12 mouse cellular contexts compared by ENCODE assay signal in genomic region chr12:40659689-40660088, GRCm38 (mm10).
DNase-seq lines count a peak whose midpoint lies in the region; ATAC-seq lines count a peak whose summit lies in the region.
"Had no signal": no experiment of that assay in that cellular context is flagged by ENCODE, and none has a peak within 500 bp of the region (broad histone marks: within the 10 kb centered on the region; RNA-seq: fewer than 3 reads in every experiment).

No protein-coding gene starts in this region.

- no peak overlapping the region for H3K4me2 ChIP-seq in heart, embryonic 12.5 days
- no peak overlapping the region for H3K4me2 ChIP-seq in midbrain, embryonic 14.5 days (ENCODE audit: low read length)
- no peak overlapping the region for H3K4me2 ChIP-seq in hindbrain, embryonic 13.5 days
- H3K4me2 ChIP-seq: midbrain, embryonic 13.5 days had no signal

- no peak overlapping the region for H3K4me3 ChIP-seq in heart, embryonic 12.5 days
- H3K4me3 ChIP-seq in midbrain, embryonic 14.5 days (replicated peaks; ENCODE audit: low read depth, low read length), result no peak overlapping the region
- no peak overlapping the region for H3K4me3 ChIP-seq in midbrain, embryonic 10.5 days
- H3K4me3 ChIP-seq in hindbrain, embryonic 13.5 days, result no peak overlapping the region
- H3K4me3 ChIP-seq: left cerebral cortex, adult 2 months; midbrain, embryonic 13.5 days had no signal

- H3K36me3 ChIP-seq in heart, embryonic 12.5 days, result no peaks in the 10 kb centered on the region
- no peaks in the 10 kb centered on the region for H3K36me3 ChIP-seq in midbrain, embryonic 14.5 days (ENCODE audit: control insufficient read depth, insufficient read depth, low read length)
- H3K36me3 ChIP-seq in midbrain, embryonic 10.5 days, result no peaks in the 10 kb centered on the region
- H3K36me3 ChIP-seq in hindbrain, embryonic 13.5 days, result peaks cover 7% of the 10 kb centered on the region
- H3K36me3 ChIP-seq: midbrain, embryonic 13.5 days had no signal

- 0 out of 2 replicates have a peak, but pooled peaks have one; percentile 55 for ATAC-seq in heart, embryonic 12.5 days (ENCODE audit: insufficient number of reproducible peaks, low FRiP score)
- no peak for ATAC-seq in midbrain, embryonic 14.5 days (ENCODE audit: low FRiP score, low TSS enrichment)
- ATAC-seq in hindbrain, embryonic 13.5 days (ENCODE audit: low FRiP score), result no peak
- ATAC-seq: CD4-positive, CD25-positive, alpha-beta regulatory T cell, adult 4 months; midbrain, embryonic 13.5 days had no signal

- peaks cover 4% of the 10 kb centered on the region for H3K4me1 ChIP-seq in heart, embryonic 12.5 days (replicated peaks)
- 0 out of 2 replicates have a peak, but pooled peaks cover 6% of the 10 kb centered on the region for H3K4me1 ChIP-seq in midbrain, embryonic 14.5 days (ENCODE audit: control insufficient read depth, insufficient read depth, low read length)
- H3K4me1 ChIP-seq in midbrain, embryonic 10.5 days, result peaks cover 9% of the 10 kb centered on the region
- peaks cover 11% of the 10 kb centered on the region; the same call in 1 of the 2 replicates for H3K4me1 ChIP-seq in hindbrain, embryonic 13.5 days (replicated peaks)

- H3K27me3 ChIP-seq in heart, embryonic 12.5 days (replicated peaks), result no peaks in the 10 kb centered on the region
- no peaks in the 10 kb centered on the region for H3K27me3 ChIP-seq in midbrain, embryonic 14.5 days (ENCODE audit: control insufficient read depth, insufficient read depth, low read length)
- no peaks in the 10 kb centered on the region for H3K27me3 ChIP-seq in midbrain, embryonic 10.5 days (ENCODE audit: low read depth, poor library complexity, severe bottlenecking)
- H3K27me3 ChIP-seq in hindbrain, embryonic 13.5 days, result no peaks in the 10 kb centered on the region
- H3K27me3 ChIP-seq: midbrain, embryonic 13.5 days had no signal

- no peaks in the 10 kb centered on the region for H3K9me3 ChIP-seq in heart, embryonic 12.5 days (replicated peaks)
- no peaks in the 10 kb centered on the region for H3K9me3 ChIP-seq in midbrain, embryonic 14.5 days (ENCODE audit: control insufficient read depth, low read length)
- no peaks in the 10 kb centered on the region for H3K9me3 ChIP-seq in midbrain, embryonic 10.5 days (replicated peaks)
- H3K9me3 ChIP-seq in hindbrain, embryonic 13.5 days, result no peaks in the 10 kb centered on the region
- H3K9me3 ChIP-seq: midbrain, embryonic 13.5 days had no signal

- no peak for DNase-seq in heart, postnatal 25 days (ENCODE audit: low spot score)
- DNase-seq in midbrain, embryonic 14.5 days, result peak; percentile 13
- DNase-seq in midbrain, embryonic 10.5 days (ENCODE audit: low spot score), result no peak
- DNase-seq in kidney, postnatal 10 days, result peak; percentile 19
- no peak for DNase-seq in embryo, embryonic 10.5 days (ENCODE audit: low spot score)
- DNase-seq: cerebellum, adult 11-12 months; thymus, adult 18-20 months had no signal

- H3K9ac ChIP-seq in heart, embryonic 12.5 days, result no peak overlapping the region
- H3K9ac ChIP-seq in midbrain, embryonic 14.5 days (replicated peaks; ENCODE audit: low read length), result no peak overlapping the region
- H3K9ac ChIP-seq in hindbrain, embryonic 13.5 days, result no peak overlapping the region
- H3K9ac ChIP-seq: midbrain, embryonic 13.5 days had no signal

- intact Hi-C loops in heart, postnatal 25 days (cut with DNase I), result loop anchor here (10.0 kb wide), 1 partner anchor 95 kb away; no protein-coding TSS in a partner anchor

- no peak overlapping the region for H3K27ac ChIP-seq in heart, embryonic 12.5 days (ENCODE audit: poor library complexity, severe bottlenecking)
- no peak overlapping the region for H3K27ac ChIP-seq in midbrain, embryonic 14.5 days (replicated peaks; ENCODE audit: low read depth, low read length)
- H3K27ac ChIP-seq in midbrain, embryonic 10.5 days (replicated peaks), result no peak overlapping the region
- H3K27ac ChIP-seq in hindbrain, embryonic 13.5 days, result no peak overlapping the region
- H3K27ac ChIP-seq: left cerebral cortex, adult 2 months; midbrain, embryonic 13.5 days had no signal

- WGBS in heart, embryonic 12.5 days, result 55% methylated on average over 6 of the region's 6 CpGs
- WGBS in midbrain, embryonic 14.5 days, result 78% methylated on average over 6 of the region's 6 CpGs
- WGBS in midbrain, embryonic 10.5 days, result 86% methylated on average over 6 of the region's 6 CpGs
- 74% methylated on average over 6 of the region's 6 CpGs for WGBS in hindbrain, embryonic 13.5 days

Comparison
In these comparisons a context has a peak if more than half of its experiments do, and no peak if none do; other contexts are left out.
1. DNase-seq: peak in midbrain, embryonic 14.5 days (single experiment) and kidney, postnatal 10 days (single experiment); none in heart, postnatal 25 days (single experiment), midbrain, embryonic 10.5 days (single experiment) and embryo, embryonic 10.5 days (single experiment).